Mouse (Mus musculus) limb, embryonic 10.5 days (tissue): ENCODE data around the gene Rbfox2. TPM values are rescaled to one million over a fixed set of nuclear protein-coding genes. Genes with fewer than 3 reads are reported as not detected.
A peak's percentile ranks its signal among the peaks of the same experiment; 100 is the strongest.

Experiments
- DNase-seq: peaks from one replicate; pipeline ENCODE4 v3.0.0-alpha.2; 2017; ENCODE audit warnings: low spot score
- H3K27ac ChIP-seq: fragments of 300-500 bp; sonication (generic); 2 replicates; pipeline ENCODE4 v1.5.1; 2016; ENCODE audit warnings: mild to moderate bottlenecking
- H3K27me3 ChIP-seq: fragments of 300-500 bp; sonication (generic); 2 replicates; pipeline ENCODE4 v1.6.1; 2016; ENCODE audit warnings: low read depth, mild to moderate bottlenecking; ENCODE audit not compliant: poor library complexity, severe bottlenecking
- H3K36me3 ChIP-seq: fragments of 300-500 bp; sonication (generic); 2 replicates; pipeline ENCODE4 v1.6.1; 2016; ENCODE audit warnings: mild to moderate bottlenecking, moderate library complexity
- H3K4me1 ChIP-seq: fragments of 300-500 bp; sonication (generic); 2 replicates; pipeline ENCODE4 v1.6.1; 2016
- H3K4me3 ChIP-seq: fragments of 300-500 bp; sonication (generic); 2 replicates; pipeline ENCODE4 v1.5.1; 2016; ENCODE audit warnings: mild to moderate bottlenecking, moderate library complexity
- H3K9me3 ChIP-seq: fragments of 300-500 bp; sonication (generic); replicated peaks from 2 replicates; pipeline ENCODE4 v1.6.1; 2016; ENCODE audit warnings: mild to moderate bottlenecking
- WGBS: fragments of 180-500 bp; shearing (Covaris S2); methylation state at CpG from one replicate; pipeline ENCODE4 v1.1.7; 2016; 5-methylcytosine and 5-hydroxymethylcytosine counted together
- polyA plus RNA-seq: library from polyadenylated mRNA; unstranded; fragments of >200 nt; fragmentation: Nextera tagmentation; extraction: Ambion mirVana; gene quantifications from 2 replicates; pipeline ENCODE4 v1.2.1, GENCODE M21; 2016

Rbfox2 gene
- 45.8 and 62.6 TPM in 2 replicates for polyA plus RNA-seq

DNA sequence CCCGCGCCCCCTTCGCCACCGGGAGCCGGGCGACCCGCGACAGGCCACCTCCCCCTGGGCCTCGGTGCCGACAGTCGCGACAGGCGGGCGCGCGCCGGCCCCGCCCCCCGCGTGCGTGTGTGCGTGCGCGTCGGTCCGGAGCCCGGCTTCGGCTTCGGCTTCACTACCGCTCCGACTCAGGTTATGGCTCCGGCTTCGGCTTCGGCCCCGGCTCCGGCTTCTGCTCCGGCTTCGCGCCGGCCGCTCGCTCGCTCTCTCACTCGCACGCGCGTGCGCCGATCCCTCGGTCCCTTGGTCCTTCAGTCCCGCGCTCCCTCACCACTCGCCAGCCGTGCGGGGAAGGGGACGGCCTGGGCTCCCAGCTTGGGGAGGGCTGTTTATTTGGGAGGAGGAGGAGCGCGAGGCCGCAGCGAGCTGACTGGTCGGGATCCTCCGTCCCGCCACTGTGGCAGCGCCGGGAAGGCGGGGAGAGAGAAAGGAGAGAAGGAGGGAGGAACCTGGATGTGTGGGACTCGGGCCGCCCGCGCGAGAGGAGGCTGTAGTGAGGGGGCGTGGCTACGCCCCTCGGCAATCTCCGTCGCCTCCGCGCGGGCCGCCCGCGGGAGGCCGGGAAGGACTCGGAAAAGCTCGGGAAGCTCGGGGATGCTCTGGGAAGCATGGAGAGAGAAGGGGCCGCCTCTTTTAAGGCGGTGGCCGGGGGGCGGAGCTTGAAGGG lies at the start of gene Rbfox2:
Gene Rbfox2 (minus strand): TSS at position 458 of the 715 bp plus-strand sequence.
- Histone ChIP-seq H3K27me3 (no peaks in the 10 kb centered on the region), H3K27ac (peak within 1 kb of the TSS; percentile 99), H3K4me3 (peak within 1 kb of the TSS; percentile 99), H3K4me1 (peaks cover 52% of the 10 kb centered on the region), H3K36me3 (0 out of 2 replicates have a peak, but pooled peaks cover 7% of the 10 kb centered on the region), H3K9me3 (no peaks in the 10 kb centered on the region)
- WGBS = under 1% methylated on average over 90 of the region's 90 CpGs
- DNase-seq = peak; percentile 94

DNA sequence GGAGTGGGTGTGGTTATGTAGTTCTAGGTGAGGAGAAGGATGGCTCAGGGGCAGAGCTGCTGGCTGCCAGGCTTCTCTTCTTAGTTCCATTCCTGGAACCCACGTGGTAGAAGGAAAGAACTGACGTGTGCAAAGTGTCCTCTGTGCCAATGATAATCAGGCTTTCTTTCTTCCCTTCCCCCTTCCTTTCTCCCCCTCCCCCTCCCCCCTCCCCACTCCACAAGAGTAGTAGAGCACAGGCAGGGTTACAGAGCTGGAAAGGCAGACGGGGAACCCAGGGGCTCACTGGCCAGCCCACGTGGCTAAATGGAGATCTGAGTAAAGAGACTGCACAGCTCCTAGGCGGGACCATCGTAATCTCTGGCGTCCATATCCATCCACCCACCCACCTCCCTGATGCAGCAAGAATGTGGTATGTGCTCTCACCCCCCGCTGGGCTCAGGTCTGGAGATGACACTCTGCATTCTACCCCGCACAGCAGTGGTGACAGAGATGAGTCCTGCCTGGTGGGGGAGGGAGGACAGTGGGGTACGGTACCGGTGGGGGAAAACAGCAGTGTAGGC lies 49.5 kb upstream of the Rbfox2 start:
- 20% methylated on average over 11 of the region's 11 CpGs for WGBS
- H3K9me3 ChIP-seq = no peaks in the 10 kb centered on the region
- H3K4me1 ChIP-seq = peaks cover 64% of the 10 kb centered on the region
- H3K4me3 ChIP-seq = 0 out of 2 replicates have a peak overlapping the region, but pooled peaks have one; percentile 20
- peak overlapping the region; percentile 70 for H3K27ac ChIP-seq
- DNase-seq = no peak
- H3K27me3 ChIP-seq = 0 out of 2 replicates have a peak, but pooled peaks cover 3% of the 10 kb centered on the region
- no peaks in the 10 kb centered on the region for H3K36me3 ChIP-seq

DNA sequence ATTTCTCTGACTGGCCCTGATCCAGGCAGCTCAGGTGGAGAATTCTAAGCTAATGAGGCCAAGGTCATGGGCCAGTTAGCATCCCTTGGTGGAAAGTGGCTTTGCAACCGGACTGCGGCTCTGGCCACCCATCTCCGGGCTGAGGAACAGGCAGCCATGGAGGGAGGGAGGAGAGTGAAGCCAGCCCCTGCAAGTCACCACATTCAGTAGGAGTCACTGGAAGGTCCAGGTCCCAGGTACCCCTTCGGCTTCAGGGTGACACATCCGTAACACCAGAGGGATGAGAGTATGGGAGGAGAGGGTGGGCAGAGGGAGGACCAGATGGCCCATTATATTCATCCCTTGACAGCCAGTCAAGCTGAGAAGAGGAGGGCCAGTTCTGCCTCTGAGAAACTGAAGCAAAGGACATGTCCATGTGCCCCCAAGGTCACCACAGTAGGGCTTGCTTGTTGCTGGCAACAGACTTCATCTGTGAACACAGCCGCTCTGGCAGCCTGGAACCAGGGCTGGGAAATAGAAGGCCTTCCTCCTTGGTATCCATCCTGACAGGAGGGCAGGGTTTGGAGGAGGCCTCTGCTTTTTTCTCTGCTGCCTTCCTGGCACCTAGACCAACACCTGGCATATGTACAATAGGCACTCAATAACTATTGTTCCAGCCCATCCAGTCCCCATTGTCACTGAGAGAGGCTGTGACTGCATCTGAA lies 48.2 kb upstream of the Rbfox2 start:
- H3K4me3 ChIP-seq = no peak overlapping the region
- WGBS = 81% methylated on average over 6 of the region's 6 CpGs
- H3K27me3 ChIP-seq = 0 out of 2 replicates have a peak, but pooled peaks cover 3% of the 10 kb centered on the region
- H3K27ac ChIP-seq = peak overlapping the region; percentile 61
- H3K9me3 ChIP-seq = no peaks in the 10 kb centered on the region
- no peak for DNase-seq
- H3K4me1 ChIP-seq = peaks cover 62% of the 10 kb centered on the region
- H3K36me3 ChIP-seq = no peaks in the 10 kb centered on the region

DNA sequence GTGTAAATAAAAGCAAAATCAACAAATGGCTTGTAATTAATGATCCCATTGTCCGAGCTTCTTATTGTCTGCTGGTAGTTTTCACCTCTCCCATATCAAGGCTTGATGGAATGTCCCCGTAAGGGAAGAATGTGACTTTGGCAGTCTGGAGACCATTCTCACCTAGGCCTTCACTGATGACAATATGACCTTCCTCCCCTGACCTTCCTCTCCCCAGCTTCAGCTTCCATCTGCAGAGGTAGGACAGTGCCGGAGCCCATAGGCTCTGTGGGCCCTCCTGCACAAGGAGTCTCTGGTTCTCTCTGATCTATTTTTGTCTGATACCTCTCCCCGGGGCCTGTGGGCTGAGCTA lies 47.7 kb upstream of the Rbfox2 start:
- 0 out of 2 replicates have a peak, but pooled peaks cover 3% of the 10 kb centered on the region for H3K27me3 ChIP-seq
- no peak for DNase-seq
- peaks cover 57% of the 10 kb centered on the region for H3K4me1 ChIP-seq
- peak overlapping the region; percentile 61 for H3K27ac ChIP-seq
- WGBS = 63% methylated on average over 4 of the region's 4 CpGs
- H3K9me3 ChIP-seq = no peaks in the 10 kb centered on the region
- H3K36me3 ChIP-seq = no peaks in the 10 kb centered on the region
- H3K4me3 ChIP-seq = no peak overlapping the region

DNA sequence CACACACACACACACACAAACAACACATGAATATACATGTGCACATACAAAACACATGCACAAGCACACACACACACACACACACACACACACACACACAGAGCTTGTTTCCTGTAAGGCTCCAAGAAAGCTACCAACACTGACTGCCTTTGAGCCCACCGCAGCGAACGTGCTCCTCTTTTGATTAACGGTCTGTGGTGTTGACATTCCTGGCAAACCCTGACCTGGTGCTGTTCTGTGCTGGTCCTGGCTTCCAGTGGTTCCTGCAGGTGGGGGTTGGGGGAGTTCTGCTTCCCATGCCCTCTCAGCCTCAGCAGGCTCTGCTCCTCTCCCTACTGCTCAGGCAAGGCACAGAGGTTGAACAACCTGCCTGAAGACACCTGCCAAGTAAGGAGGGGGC lies 47.0 kb upstream of the Rbfox2 start:
- H3K27ac ChIP-seq = peak overlapping the region; percentile 14; the same call in 1 of the 2 replicates
- no peaks in the 10 kb centered on the region for H3K36me3 ChIP-seq
- H3K4me3 ChIP-seq = no peak overlapping the region
- peaks cover 50% of the 10 kb centered on the region for H3K4me1 ChIP-seq
- H3K9me3 ChIP-seq = no peaks in the 10 kb centered on the region
- no peaks in the 10 kb centered on the region for H3K27me3 ChIP-seq
- 19% methylated on average over 4 of the region's 4 CpGs for WGBS
- DNase-seq = no peak

DNA sequence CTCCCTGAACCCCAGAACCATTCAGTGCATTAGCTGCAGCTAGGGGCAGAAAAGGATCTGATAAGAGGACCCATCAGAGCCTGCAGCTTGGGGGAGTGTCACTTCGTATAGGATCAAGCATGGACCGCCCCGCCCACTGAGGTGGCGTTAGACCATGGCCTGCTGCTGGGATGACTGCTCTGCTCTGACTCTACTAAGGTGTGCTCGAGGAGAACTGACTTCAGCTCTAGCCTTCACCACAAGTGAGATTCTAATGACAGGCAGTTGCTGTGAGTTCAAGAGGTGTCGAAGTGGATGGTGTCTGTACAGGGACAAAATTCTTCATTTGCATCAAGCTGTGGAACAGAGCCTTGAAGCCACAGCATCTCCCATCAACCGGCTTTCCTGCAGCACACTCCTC lies 46.1 kb upstream of the Rbfox2 start:
- no peak for DNase-seq
- no peaks in the 10 kb centered on the region for H3K9me3 ChIP-seq
- H3K27ac ChIP-seq = 0 out of 2 replicates have a peak overlapping the region, but pooled peaks have one; percentile 14
- 58% methylated on average over 7 of the region's 7 CpGs for WGBS
- no peaks in the 10 kb centered on the region for H3K36me3 ChIP-seq
- no peaks in the 10 kb centered on the region for H3K27me3 ChIP-seq
- peaks cover 41% of the 10 kb centered on the region for H3K4me1 ChIP-seq
- no peak overlapping the region for H3K4me3 ChIP-seq

DNA sequence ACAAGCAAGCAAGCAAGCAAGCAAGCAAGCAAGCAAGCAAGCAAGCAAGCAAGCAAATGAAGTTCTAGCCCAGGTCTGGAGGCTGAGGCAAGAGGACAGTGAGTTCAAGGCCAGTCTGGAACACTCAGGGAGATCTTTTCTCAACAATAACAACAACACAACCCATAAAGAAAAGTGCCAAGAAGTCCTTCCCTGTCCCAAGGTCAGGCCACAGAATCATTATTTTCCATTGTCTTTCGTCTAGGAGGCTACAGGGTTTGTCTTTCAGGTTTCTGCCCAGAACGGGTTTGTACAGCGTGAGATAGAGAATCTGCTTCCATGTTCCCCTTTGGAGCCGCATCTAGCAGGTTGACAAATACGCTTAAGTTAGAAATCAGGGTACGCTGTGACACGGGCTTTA lies 43.3 kb upstream of the Rbfox2 start:
- Histone ChIP-seq H3K4me1 (peaks cover 28% of the 10 kb centered on the region), H3K4me3 (no peak overlapping the region), H3K27ac (no peak overlapping the region), H3K9me3 (no peaks in the 10 kb centered on the region), H3K27me3 (no peaks in the 10 kb centered on the region), H3K36me3 (no peaks in the 10 kb centered on the region)
- no peak for DNase-seq
- WGBS = 89% methylated on average over 7 of the region's 7 CpGs

DNA sequence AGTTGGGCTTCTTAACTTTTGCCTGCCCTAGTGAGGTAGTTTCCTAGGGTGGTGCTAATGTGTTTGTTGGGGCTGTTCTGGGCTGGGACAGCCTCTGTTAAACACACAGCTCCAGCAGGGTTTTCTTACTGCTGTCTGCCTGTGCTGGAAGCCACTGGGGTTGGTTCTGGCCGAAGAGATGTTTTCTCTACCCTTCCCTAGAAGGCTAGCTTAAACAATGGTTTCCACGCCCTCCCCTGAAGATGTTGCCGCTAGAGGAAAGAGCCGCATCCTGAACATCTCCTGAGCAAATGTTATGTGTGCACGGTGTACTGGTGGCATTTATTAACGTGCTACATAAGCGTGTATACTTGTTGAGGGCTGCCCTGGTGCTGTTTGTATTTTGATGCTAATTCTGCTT lies 41.3 kb upstream of the Rbfox2 start:
- DNase-seq = no peak
- H3K4me1 ChIP-seq = peaks cover 28% of the 10 kb centered on the region
- no peak overlapping the region for H3K4me3 ChIP-seq
- H3K36me3 ChIP-seq = no peaks in the 10 kb centered on the region
- H3K27me3 ChIP-seq = no peaks in the 10 kb centered on the region
- no peaks in the 10 kb centered on the region for H3K9me3 ChIP-seq
- 87% methylated on average over 7 of the region's 7 CpGs for WGBS
- H3K27ac ChIP-seq = no peak overlapping the region

DNA sequence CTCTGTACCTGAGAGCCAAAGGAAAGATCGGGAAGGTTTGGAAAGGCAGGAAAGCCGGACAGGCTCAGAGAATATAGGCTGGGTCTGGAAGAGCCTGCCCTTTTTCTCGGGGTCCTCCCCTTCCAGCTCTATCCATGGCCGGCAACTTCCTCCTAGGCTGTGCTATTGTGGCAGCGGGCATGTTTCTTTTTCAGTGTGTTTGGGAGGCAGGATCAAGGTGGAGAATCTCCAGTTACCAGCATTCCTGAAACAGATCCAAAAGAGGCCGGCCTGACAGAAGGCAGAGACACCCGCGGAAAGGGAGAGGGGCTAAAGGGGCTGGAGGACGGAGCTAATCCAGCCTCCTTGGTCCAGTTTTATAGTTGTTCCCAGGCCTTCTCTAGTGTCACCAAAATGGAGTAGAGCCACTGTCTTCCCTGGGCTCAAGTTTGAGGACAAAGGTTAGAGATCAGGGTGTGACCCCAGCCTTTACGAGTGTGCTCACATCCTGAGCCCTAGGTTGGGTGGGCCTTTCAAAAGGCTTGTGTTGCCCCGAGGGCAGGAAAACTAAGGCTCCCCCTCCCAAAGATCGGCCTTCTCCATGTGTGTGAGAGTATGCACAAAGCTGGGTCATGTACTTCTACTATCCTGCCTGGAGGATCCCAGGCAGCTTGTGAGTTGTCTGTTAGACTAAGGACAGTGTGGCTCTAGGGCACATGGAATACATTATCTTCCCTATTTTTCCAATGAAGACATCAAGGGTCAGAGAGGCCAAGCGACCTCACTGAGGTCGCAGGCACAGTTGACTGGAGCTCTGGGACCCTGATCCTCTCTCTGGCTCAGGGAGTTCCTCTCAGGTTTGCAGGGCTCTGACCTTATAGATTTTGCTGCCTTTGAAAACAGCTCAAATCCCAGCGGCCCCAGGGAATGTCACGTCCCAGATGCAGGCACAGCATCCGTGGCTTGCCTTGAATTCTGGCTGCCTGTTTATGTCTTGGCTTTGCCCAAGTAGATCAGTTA lies 37.6 kb upstream of the Rbfox2 start:
- H3K9me3 ChIP-seq = no peaks in the 10 kb centered on the region
- WGBS = 24% methylated on average over 17 of the region's 17 CpGs
- H3K36me3 ChIP-seq = no peaks in the 10 kb centered on the region
- peak overlapping the region; percentile 39; the same call in 1 of the 2 replicates for H3K4me3 ChIP-seq
- peaks cover 36% of the 10 kb centered on the region for H3K4me1 ChIP-seq
- no peak for DNase-seq
- H3K27ac ChIP-seq = peak overlapping the region; percentile 88
- H3K27me3 ChIP-seq = no peaks in the 10 kb centered on the region

DNA sequence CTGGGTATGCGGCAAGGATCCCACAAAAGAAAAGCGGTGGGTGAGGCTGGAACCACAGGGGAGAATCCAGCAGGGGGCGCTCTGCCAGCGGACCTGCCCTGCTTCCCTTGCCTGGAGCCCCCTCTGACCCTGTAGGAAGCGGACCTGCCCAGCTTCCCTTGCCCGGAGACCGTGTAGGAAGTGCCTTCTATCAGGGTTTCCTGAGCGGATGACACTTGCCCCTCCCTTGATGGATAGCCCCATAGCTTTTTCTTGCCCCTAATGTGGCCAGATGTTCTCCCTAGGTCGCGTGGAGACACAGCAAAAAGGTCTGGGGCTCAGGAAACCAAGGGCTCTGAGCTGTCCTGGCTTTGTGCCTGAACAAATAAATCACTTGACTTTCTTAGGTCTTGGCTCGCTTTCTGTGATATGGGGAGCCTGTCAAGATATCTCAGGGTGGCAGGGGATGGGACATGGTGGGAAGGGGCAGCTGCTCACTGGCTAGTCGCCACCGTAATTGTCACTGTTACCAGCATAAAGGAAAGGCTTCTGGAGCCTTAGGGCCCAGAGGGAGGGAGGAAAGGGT lies 36.8 kb upstream of the Rbfox2 start:
- DNase-seq = peak; percentile 96
- Histone ChIP-seq H3K36me3 (no peaks in the 10 kb centered on the region), H3K9me3 (0 out of 2 replicates have a peak, but pooled peaks cover 3% of the 10 kb centered on the region), H3K27me3 (no peaks in the 10 kb centered on the region), H3K27ac (peak overlapping the region; percentile 88), H3K4me3 (peak overlapping the region; percentile 39), H3K4me1 (peaks cover 40% of the 10 kb centered on the region)
- WGBS = 4% methylated on average over 13 of the region's 13 CpGs

DNA sequence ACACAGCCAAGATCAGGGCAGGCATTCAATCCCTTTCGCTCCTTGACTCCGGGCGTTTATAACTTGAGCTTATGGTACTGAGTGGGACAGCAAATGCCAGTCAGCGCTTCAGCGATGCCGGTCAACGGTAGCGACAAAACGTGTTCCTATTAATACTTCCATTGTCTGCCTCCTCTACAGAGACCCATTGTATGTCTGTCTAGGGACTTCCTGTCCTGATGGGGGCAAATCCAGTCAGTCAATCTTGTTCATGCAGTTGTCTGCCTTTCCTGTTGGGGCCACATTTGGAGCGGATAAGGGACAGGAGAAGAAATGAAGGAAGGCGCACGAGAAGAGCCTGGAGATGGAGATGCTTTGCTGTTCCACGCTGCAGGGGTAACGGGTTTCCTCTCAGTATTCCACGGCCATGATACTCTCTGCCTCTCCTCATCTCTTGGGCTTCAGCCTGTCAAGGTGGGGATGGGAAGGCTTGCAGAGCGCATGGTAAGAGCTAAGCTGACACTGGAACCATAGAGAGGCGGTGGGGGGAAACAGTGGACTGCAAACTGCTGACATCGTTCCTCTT lies 36.2 kb upstream of the Rbfox2 start:
- Histone ChIP-seq H3K9me3 (0 out of 2 replicates have a peak, but pooled peaks cover 3% of the 10 kb centered on the region), H3K27me3 (no peaks in the 10 kb centered on the region), H3K4me3 (peak overlapping the region; percentile 39), H3K4me1 (peaks cover 45% of the 10 kb centered on the region), H3K27ac (peak overlapping the region; percentile 88), H3K36me3 (no peaks in the 10 kb centered on the region)
- no peak for DNase-seq
- WGBS = 39% methylated on average over 18 of the region's 18 CpGs
